Mouse (Mus musculus): Measurements from ENCODE around the gene Fosb.

Gene Fosb

DNA sequence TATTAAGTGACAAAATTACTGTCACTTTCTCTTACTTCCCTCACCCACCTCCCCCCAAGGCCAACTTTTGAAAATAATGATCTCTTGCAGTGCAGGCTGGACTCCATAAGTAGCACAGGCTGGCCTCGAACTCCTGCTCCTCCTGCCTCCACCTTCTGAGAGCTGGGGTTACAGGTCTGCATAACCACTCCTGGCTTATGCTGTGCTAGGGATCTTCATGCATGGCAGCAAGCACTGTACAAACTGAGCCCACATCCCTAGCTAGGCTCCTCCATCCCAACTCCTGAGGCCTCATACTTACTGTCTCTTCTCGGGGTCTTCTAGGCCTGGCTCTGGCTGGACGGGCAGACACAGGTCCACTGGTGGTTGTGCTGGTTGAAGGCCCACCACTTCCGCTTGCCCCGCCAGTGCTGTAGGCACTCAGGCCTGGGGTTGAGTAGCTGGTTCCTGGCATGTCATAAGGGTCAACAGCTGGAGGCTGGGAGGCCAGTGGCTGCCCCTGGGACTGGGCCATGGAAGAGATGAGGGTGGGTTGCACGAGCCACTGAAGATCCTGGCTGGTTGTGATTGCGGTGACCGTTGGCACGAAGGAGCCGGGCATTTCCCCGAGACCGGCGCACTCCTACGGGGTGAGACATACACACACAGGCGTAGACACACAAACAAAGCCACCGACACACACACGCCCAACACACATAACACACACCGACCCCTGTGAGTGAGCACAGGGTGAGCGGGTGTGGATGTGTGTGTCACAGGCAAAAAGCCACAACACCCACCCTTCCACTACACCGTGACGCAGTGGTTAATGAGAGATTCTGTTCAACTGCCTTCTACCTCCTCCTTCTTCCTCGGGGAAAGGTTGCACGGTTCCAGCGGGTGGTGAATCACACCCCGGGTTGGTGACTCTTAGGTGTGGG is 2.8 kb downstream of the Fosb start:
- DNase-seq (ENCODE audit: low spot score): no peak

DNA sequence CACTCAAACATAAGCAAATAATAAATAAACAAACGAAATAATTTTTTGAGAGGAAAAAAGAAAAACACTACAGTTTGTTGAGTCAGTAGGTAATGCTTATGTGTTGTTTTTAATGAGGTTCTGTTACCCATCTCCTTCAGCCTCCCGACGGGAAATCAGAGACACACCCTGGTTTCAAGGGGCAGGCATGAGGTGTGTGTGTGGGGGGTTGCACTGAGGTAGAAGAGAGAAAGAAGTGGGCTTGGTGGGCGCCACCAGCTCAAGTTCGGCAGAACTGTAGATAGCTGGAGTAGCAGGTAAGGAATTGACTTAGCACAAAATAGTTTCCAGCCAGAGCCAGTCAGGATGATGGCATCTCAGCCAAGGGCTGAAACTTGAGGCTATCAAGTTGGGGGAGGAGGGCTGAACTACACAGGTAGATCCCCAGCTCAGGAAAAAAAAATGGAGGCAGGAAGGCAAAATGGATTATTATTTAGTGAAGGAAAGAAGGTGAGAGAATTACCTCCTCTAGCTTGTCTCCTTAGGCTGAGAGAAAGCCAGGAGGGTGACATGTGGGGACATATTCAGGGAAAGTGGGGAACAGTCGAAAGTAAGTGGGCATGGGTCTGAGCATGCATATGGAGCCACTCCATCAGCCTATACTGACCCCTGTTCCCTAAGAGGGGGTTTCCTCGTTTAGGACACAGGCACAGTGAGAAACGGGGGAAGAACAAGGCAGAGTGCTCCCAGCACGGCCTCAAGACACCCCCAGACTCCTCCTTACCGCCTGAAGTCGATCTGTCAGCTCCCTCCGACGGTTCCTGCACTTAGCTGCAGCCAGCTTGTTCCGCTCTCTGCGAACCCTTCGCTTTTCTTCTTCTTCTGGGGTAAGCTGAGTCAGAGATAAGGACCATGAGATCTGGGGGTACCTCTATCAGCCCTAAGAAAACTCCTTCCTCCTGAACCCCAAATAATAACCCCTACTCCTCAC is 3.8 kb downstream of the Fosb start:
- DNase-seq (ENCODE audit: low spot score): no peak

DNA sequence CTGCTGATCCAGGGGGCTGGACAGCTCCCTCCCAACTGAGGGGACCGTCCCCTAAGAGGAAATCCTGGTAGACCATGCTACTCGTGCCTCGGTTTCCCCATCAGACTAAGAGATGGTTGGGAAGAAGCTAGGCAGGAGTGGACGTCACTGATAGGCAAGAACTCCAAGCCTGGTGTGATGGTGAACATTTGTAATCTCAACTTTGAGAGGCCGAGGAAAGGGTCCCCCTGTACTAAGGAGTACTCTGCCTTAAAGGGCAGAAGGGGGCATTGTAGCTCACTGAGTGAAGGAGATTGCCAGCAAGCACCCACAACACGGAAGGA is 4.5 kb downstream of the Fosb start:
- no peak for DNase-seq (ENCODE audit: low spot score)

DNA sequence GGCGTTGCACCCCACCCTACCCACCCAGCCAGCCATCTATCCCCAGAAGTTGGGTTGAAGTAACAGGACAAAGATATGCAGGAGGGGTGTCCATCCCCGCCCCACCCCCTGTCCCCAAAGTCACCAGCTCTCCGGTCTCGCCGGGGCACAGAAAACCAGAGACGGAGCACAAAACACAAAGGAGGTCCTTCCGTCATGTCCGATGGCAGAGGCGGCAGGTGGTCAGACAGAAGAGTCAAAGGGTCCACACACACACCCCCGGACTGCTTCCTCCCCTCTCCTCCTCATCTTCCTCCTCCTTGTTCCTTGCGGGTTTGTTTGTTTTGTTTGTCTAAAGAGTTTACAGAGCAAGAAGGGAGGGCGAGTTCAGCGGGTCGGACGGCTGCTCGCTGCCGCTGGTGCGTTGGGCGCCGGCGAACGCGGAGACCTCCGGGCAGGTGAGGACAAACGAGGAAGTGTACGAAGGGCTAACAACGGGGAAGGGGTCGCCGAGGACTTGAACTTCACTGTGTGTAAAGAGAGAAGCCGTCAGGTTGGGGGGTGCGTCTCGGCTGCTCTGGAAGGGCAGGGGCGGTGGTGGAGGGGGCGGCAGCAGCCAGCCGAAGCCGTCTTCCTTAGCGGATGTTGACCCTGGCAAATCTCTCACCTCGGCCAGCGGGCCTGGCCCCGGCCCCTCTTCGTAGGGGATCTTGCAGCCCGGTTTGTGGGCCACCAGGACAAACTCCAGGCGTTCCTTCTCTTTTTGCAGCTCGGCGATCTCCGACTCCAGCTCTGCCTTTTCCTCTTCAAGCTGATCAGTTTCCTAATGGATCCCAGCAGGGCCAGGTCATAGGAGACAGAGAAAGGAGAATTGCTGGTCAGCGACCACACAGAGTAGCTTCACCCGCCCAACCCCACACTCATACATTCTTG is 5.1 kb downstream of the Fosb start:
- peak; percentile 32 for DNase-seq (ENCODE audit: low spot score)

DNA sequence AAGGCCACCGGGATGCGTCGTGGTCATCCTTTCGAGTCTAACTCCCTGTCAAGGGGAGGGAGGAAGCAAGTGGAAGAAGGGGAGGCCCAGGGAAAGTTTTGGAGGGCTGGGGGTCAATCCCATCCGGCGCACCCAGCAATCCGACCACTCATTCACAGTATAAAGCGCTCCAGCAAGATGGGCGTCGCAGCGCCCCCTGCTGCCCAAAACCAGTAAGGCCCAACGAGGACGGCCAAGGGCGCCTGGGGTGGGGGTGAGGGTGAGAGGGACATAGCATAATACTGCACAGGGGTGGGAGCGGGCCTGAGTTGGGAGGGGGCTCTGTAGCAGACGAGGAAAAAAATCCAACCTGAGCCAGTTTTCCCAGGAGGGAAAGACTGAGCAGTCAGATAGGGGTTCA is 6.1 kb downstream of the Fosb start:
- peak; percentile 86 for DNase-seq (ENCODE audit: low spot score)

DNA sequence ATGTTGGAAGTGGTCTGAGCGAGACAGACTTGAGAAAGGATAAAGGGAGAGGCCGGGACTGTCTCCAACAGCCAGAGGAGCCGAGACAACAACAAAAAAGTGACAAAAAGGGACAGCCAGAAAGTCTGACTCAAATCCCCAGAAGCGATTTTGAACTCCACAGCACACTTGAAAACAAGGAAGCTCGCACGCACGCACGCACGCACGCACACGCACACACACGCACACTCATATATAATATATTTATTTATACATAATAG is 6.9 kb downstream of the Fosb start:
- DNase-seq (ENCODE audit: low spot score): no peak

DNA sequence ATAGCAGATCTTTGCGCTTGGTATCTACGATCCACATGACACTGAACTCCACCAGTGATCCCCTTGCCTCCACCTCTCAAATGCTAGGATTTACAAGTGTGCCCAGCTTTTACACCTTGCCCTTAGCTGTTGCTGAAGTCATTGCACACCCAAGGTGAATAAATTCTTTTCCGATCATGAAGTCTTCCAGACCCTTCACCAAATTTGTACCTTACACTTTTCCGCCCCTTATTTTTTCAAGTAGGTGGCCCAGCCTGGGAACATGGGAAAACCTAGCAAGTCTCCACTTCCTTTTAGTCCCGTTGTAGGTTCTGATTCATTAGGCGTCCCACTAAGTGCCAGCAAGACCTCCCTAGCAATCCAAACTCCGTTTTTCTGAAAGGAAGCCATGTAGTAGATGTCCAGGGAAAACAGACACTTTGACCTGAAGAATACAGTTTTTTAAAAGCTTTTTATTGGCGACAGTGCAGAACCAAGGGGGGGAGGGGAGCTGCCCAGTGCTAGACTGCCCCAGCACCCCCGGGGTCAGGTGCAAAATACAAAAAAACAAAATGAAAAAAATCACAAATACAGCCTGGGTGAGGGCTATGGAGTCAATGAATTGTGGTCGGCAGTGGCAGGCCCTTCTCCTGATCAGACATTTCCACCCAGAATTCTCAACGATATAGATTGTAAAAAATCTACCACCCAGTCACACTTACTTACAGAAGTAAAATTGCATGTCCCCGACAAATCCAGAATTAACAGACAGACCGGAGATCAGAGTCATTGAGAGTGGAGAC is 7.4 kb downstream of the Fosb start:
- DNase-seq (ENCODE audit: low spot score): no peak

DNA sequence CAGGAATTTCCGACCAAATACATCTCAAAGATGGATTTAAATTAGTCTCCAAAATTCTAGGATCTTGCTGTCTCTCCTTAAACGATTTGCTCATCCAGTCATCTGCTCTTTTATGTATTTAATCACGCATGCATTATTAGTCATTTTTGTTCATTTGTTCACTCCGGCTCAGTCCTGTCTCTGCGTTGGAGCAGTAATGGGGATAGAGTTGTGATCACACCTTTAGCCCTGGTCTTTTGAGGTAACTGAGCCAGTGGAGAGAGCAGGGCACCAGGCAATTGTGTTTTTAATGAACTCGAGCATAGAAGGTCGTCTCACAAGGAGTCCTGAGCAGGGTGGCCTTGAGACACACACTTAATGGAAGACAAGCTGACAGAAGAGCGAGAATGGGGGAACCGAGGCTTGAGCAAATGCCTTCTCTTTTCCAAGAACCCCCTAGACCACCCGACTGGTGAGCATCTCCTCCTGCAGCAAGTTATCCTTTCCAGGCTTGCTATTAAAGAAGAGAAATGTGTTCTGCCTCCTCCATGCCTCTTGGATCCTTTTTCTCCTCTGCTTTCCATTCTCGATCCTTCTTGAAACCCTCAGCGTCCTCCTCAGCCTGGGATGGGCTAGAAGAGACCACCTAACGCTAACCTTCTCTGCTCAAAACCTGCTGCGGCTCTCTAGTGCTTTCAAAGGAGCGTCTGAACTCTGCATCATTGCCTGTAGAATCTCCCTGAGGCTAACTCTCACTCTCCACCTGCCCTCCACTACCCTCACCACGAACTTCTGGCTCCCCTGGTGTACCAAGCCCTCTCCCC is 8.2 kb downstream of the Fosb start:
- DNase-seq (ENCODE audit: low spot score): no peak

DNA sequence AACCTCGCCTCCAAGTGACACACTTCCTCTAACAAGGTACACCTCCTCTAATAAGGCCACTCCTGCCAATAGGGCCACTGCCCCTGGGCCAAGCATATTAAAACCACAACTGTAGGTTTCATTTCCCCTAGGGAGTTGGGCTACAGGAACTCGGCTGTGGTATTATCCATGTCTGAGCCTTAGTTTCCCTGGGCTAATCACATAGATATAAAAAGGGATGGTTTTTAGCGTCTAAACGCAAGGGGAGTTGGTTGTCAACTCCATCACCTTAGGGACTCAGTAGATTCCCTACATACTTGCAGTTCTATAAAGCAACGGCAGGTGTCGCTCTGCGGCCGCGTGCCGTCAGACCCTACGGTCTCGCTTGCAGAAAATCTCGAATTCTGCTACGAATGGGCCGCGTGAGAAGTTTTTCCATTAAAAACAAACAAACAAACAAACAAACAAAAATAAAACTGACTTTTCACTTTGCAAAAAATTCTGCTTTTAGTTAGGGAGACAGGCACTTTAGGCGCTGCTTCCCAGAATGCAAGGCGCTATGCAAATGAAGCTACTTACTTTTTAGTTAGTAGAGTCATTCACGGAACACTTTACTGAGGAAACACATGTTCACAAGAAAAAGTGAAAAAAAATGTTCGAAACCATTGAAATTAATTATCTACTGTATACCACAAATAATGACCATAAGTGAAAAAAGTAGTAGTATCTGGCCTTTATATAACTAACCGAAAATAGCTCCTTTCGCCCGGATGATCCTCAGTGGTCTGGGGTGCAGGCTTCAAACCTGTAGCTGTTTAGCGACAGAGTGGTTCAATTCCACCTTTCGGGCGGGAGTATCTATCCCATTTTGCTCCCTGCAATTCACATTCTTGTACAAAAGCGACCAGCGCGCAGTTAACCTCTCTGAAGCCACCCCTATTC is 9.1 kb downstream of the Fosb start:
- peak; percentile 85 for DNase-seq (ENCODE audit: low spot score)

DNA sequence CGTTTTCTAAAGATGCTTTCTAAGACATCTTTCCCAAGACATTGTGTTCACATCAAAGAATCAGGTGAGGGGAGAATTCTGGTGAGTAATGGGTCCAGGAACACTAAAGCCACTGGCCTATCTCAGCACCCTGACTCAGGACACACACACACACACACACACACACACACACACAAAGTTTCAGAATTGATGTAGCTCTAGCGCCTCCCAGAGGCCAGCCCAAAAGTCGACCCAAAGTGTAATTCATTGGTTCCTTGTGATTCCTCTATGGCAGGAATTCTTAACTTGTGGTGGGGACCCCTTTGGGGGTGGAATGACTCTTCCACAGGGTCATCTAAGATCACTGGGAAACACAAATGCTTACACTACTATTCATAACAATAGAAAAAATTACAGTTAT is 10.7 kb downstream of the Fosb start:
- peak; percentile 77 for DNase-seq (ENCODE audit: low spot score)

DNA sequence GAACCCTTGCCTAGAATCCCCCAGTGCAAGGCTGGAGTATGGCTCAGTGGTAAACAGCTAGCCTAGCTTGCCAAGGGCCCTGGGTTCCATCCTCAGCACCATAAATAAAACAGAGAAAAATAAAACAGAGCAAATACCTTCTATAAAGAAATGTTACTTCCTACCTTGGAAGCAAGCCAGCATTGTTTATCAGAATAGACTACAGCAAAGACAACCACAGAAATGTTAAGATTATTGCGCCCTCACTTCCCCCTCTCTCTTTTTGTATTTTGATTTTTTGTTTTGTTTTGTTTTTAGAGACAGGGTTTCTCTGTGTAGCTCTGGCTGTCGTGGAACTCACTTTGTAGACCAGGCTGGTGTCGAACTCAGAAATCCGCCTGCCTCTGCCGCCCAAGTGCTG is 12.1 kb downstream of the Fosb start:
- DNase-seq (ENCODE audit: low spot score): no peak

DNA sequence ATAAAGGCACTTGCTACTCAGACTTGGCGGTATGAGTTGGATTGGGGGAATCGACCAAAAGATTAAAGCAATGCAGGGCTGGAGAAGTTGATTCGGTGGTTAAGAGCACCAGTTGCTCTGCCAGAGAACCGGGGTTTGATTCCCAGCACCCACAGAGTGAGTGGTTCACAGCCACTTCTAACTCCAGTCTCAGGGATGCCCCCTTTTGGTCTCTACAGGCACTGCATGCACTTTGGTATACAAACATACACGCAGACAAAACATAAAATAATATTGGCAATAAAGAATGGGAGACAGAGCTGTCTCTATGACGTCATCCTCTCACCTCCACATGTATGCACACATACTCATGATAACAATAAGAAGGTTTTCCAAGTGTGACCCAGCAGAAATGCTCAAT is 12.8 kb downstream of the Fosb start:
- no peak for DNase-seq (ENCODE audit: low spot score)

DNA sequence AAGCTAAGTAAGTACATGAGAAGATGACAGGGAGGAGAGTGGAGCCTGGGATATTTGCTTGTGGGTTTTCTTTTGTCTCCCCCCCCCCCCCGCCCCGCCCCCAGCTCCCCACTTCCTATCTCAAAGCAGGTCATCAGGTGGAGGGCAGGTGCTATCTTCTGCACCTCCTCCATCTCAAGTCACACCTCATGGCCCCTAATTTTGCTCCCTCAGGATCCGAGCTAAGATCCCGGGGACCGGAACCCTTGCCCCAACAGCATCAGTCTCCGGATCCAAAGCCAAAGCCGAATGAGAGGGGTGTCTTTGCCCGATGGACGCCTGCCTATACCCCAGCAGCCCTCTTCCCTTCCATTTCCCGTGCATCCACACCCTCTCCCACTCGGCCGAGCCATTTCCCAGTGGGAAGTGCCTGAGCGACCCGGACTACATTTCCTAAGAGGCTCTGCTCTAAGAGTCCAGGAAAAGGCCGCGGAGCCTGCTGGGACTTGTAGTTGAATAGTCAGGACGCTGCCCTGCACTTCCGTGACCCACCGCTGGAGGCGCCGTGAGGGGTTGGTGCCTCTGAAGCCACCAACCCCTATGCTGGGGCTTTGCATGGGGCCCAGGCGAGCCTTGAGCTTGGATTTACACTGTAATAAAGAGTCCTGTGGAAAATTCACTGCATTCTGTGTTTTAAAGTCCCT is 14.2 kb downstream of the Fosb start:
- DNase-seq (ENCODE audit: low spot score): peak; percentile 98

DNA sequence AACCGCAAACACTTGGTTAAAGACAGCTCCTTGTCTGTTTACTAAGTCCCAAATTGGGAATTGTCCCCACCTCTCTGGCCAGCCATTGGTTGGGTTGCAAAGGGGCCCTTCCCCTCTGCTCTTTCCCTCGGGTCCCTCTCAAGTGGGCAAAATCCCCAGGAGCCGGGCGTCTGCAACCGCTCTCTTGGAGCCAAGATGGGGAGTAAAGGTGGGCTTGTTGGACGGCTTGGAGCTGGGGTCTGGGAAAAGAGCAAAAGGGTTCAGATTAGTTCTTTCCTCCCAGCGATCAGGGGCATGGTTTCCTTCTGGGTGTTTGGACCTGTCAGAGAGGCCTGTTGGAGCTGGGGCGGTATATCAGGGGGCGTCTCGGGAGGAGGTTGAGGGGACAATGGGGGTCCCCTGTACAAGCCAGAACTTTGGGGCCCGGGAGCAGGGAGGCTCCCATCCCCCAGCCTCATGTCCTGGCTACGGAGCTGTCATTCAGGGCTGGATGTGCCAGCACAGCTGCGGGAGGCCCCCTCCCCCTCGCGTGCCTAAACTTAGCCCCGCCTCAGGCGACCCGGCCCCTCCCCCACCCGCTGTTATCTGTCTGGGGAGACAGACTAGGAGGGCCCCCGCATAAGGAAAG is 18.8 kb downstream of the Fosb start:
- peak; percentile 58 for DNase-seq (ENCODE audit: low spot score)

DNA sequence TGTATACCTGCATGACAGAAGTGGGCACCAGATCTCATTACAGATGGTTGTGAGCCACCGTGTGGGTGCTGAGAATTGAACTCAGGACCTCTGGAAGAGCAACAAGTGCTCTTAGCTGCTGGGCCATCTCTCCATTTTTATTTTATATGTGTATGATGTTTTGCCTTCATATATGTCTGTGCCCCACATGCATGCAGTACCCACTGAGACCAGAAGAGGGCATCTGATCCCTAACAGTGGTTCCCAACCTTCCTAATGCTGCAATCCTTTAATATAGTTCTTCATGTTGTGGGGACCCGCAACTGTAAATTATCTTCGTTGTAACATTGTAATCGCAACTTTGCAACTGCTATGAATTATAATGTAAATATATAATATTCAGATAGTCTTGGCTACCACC is 25.1 kb downstream of the Fosb start:
- DNase-seq (ENCODE audit: low spot score): peak; percentile 81

DNA sequence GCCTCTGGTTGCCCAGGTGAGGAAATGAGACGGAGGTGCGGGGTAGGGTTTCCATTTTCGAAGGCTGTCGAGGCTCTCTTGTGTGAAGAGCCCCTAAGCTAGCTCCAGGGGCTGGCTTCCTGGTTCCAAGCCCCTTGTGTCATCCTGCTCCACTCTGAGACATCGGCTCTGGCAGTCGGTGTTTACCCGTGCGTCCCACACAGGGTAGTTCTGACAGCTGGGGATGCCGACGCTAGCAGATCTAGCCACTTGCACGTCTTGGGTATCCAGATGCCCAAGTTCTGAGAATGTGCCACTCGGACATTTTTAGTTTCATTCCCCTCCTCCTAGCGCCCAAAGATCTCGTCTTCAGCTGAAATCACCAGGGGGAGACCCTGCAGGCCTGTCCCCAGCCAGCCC is 26.4 kb downstream of the Fosb start:
- DNase-seq (ENCODE audit: low spot score): no peak

DNA sequence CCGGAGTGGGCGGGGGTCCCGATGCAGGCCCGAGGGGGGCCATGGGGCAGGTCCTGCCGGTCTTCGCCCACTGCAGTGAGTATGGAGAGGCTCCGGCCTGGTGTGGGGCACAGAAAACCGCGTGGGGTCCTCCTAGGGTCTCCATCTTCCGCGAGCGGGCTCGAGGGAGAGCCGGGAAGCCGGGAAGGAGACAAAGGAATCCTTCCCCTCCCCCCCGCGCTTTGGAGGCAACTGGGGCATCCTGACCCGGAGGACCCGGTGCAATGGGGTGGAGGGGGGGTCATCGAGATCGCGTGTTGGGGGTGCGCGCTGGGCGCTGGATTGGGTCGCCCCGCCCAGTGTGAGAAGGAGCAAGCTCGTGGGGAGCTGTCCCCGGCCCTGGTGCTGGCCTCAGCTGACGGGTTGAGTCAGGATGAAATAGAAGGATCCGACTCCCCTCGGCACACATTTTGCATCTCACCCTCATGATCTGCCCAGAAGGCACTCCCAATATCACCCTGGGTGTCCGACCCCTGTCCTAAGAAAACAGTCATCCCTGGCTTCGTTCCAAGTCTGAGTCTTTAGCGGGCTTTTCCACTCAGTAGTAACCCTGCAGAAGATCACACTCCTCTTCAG is 27.0 kb downstream of the Fosb start:
- DNase-seq (ENCODE audit: low spot score): peak; percentile 72

DNA sequence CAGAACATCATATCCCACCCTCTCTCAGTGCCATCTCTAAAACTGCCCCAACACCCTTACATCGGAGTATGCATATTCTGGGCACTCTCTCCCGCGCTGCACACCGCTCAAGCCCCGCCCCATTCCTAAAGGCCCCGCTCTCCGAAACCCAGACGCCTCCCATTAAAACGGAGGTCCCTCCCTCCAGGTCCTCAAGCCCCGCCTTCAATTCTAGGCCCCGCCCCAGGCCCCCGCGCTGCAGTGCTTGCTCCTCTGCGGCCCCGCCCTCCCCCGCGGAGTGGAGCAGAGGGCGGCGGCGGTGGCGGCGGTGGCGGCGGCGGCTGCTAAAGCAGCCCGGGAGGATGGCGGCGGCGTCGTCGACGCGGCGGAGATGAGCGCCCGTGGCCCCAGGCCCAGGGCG is 27.5 kb downstream of the Fosb start, which contains the start of gene Rtn2:
Rtn2 (plus strand) TSS at position 240 of the 400 bp plus-strand sequence.
- peak; percentile 92 for DNase-seq (ENCODE audit: low spot score)

Data from embryo, embryonic 10.5 days (tissue).